Mouse (Mus musculus): Measurements from ENCODE around the gene Arsb.

- TF ChIP-seq CTCF (IDR thresholded peaks at IDR 0.05; ENCODE audit: insufficient read depth, low read length) = no peak
- no peak for TF ChIP-seq POLR2A (IDR thresholded peaks at IDR 0.05; ENCODE audit: borderline replicate concordance, extremely low read depth, low read depth, low read length)
Measured at GRCm38 (mm10) chr13:93861211-93861610, 89.8 kb downstream of the Arsb start.
